Mouse (Mus musculus) G1E (cell line): ENCODE measurements around the gene Galnt17. TPM values are rescaled to one million over a fixed set of nuclear protein-coding genes. Genes with fewer than 3 reads are reported as not detected.

Source experiments
- ATAC-seq: 2 replicates; pipeline ENCODE4 v1.8.0; 2016; ENCODE audit warnings: mild to moderate bottlenecking; ENCODE audit not compliant: insufficient number of reproducible peaks, poor library complexity, low FRiP score, severe bottlenecking; ENCODE audit errors: extremely low read depth
- DNase-seq: peaks from one replicate; pipeline ENCODE4 v3.0.0; 2012; ENCODE audit warnings: low spot score
- H3K27me3 ChIP-seq: 2 replicates; pipeline ENCODE4 v1.6.1; 2012; ENCODE audit warnings: mild to moderate bottlenecking, low read length, inconsistent platforms; ENCODE audit not compliant: insufficient read depth
- H3K36me3 ChIP-seq: replicated peaks from 2 replicates; pipeline ENCODE3; 2012; ENCODE audit warnings: mild to moderate bottlenecking, inconsistent platforms
- H3K4me1 ChIP-seq: 2 replicates; pipeline ENCODE4 v1.6.1; 2012; ENCODE audit warnings: low read depth, low read length, inconsistent platforms, mixed read lengths; ENCODE audit not compliant: insufficient read depth
- H3K4me3 ChIP-seq: 2 replicates; pipeline ENCODE4 v1.5.1; 2012; ENCODE audit warnings: low read depth, mild to moderate bottlenecking, inconsistent platforms, low read length, moderate library complexity, mixed read lengths
- H3K9me3 ChIP-seq: replicated peaks from 2 replicates; pipeline ENCODE4 v1.6.1; 2012; ENCODE audit warnings: inconsistent platforms
- CTCF ChIP-seq: IDR thresholded peaks from 2 replicates; pipeline ENCODE4 v1.5.1; 2012; ENCODE audit warnings: low read depth, low read length, inconsistent platforms, mixed read lengths
- GATA1 ChIP-seq: IDR thresholded peaks from 2 replicates; pipeline ENCODE4 v1.6.1; 2012; ENCODE audit warnings: borderline replicate concordance, low read length, inconsistent platforms, mixed read lengths
- GATA2 ChIP-seq: IDR thresholded peaks from 2 replicates; pipeline ENCODE4 v1.6.1; 2012; ENCODE audit warnings: low read depth, low read length, inconsistent platforms, borderline replicate concordance
- POLR2AphosphoS5 ChIP-seq: IDR thresholded peaks from 2 replicates; pipeline ENCODE4 v1.6.1; 2012; ENCODE audit warnings: low read depth, low read length, inconsistent platforms; ENCODE audit not compliant: insufficient replicate concordance
- TAL1 ChIP-seq: conservative IDR thresholded peaks from 2 replicates; pipeline ENCODE4 v1.6.1; 2012; ENCODE audit warnings: low read depth, low read length, inconsistent platforms, mixed read lengths
- polyA plus RNA-seq: library from polyadenylated mRNA; stranded (reverse); fragments of >175 nt; gene quantifications from 2 replicates; pipeline ENCODE4 v1.2.3, GENCODE M21; 2012
- total RNA-seq, 2 experiments: library from RNA; stranded (forward) in 1 of 2; stranded (reverse) in 1 of 2; fragments of 200-1000 nt in 1 of 2; fragments of >200 nt in 1 of 2; fragmentation: Nextera tagmentation in 1 of 2; gene quantifications; 2 replicates each; pipeline ENCODE4 v1.2.3; 2014 to 2017

The Galnt17 gene
- total and polyA plus RNA-seq, 3 experiments, result 0.22 TPM; not detected in 2

DNA sequence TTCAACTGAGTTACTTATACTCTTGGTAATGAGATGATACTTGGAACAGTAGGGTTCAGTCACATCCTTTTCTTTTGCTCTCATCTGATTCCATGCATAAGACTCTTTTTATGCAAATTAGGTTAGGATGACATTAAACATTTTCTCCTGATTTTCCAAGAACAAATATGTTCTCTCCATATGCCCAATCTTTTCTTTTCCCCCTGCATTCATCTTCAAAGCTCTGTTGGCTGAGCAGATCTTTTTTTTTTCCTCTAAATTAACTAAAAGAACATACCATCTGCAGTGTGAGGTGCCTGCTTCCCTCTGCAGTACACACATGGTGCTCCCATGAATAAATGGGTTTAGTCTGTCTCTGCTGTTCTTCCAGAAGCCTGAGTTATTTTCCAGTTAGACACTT is 173.5 kb downstream of the Galnt17 start:
- no peaks in the 10 kb centered on the region for H3K4me1 ChIP-seq

DNA sequence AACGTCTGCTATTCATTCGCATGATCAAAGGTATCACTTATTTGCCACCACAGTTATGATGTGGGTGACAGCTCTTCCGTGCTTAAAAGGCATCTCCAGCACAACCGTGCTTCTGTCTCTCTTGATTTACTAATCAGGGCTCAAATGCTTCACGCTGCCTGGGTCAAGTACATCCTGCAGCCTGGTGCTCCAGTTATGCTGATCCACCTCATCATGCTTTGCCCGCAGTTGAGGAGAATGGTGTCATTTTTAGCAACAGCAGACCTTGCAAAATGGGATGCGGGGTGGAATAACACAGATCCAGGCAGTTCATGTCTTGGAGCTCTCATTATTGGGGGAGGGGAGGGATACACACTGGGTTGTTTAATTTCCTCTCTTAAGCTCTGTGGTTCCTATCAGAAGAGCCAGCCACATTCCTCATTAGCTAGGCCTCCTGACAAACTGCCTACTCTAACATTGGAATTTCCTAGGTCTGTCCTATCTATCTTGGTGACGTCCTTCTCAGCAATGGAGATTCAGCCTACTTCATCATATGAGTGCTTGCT is 187.9 kb downstream of the Galnt17 start:
- ATAC-seq, result no peak
- no peak for DNase-seq
- Histone ChIP-seq H3K27me3 (no peaks in the 10 kb centered on the region), H3K4me1 (no peaks in the 10 kb centered on the region), H3K9me3 (peaks cover 47% of the 10 kb centered on the region), H3K4me3 (no peak overlapping the region), H3K36me3 (no peaks in the 10 kb centered on the region)
- no peak for TF ChIP-seq GATA1
- TF ChIP-seq CTCF, result no peak
- TF ChIP-seq POLR2AphosphoS5, result no peak
- TF ChIP-seq GATA2, result no peak
- no peak for TF ChIP-seq TAL1

More for the DNA sequence above, 173.5 kb downstream of the Galnt17 start:
- no peak for ATAC-seq
- Histone ChIP-seq H3K36me3 (no peaks in the 10 kb centered on the region), H3K27me3 (no peaks in the 10 kb centered on the region), H3K4me3 (no peak overlapping the region), H3K9me3 (peaks cover 24% of the 10 kb centered on the region)
- TF ChIP-seq CTCF, result no peak
- no peak for TF ChIP-seq POLR2AphosphoS5
- TF ChIP-seq TAL1, result no peak
- TF ChIP-seq GATA2, result no peak
- no peak for TF ChIP-seq GATA1
- DNase-seq, result no peak

DNA sequence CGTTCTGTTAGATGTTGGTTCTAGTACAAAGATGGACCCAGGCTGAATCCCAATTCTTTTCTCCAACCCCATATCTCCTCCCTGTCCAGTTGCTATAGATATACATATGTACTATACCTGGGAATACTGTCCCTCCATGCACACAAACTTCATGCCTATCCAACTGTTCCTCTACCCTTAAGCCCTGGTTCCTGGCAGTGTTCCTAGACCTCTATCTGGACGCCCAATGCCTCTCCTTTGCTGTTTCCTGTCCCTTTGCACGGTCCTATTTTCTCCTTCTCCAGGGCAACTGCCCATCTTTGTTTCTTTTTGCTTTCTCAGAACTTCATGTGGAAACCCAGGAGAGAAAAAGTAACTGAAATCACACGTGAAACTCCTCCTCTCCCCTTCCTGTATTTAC is 188.4 kb downstream of the Galnt17 start:
- ATAC-seq, result no peak
- Histone ChIP-seq H3K9me3 (peaks cover 45% of the 10 kb centered on the region), H3K4me3 (no peak overlapping the region), H3K4me1 (no peaks in the 10 kb centered on the region), H3K27me3 (no peaks in the 10 kb centered on the region), H3K36me3 (no peaks in the 10 kb centered on the region)
- TF ChIP-seq GATA2 (no peak), TAL1 (no peak), GATA1 (no peak), POLR2AphosphoS5 (no peak), CTCF (no peak)
- no peak for DNase-seq

DNA sequence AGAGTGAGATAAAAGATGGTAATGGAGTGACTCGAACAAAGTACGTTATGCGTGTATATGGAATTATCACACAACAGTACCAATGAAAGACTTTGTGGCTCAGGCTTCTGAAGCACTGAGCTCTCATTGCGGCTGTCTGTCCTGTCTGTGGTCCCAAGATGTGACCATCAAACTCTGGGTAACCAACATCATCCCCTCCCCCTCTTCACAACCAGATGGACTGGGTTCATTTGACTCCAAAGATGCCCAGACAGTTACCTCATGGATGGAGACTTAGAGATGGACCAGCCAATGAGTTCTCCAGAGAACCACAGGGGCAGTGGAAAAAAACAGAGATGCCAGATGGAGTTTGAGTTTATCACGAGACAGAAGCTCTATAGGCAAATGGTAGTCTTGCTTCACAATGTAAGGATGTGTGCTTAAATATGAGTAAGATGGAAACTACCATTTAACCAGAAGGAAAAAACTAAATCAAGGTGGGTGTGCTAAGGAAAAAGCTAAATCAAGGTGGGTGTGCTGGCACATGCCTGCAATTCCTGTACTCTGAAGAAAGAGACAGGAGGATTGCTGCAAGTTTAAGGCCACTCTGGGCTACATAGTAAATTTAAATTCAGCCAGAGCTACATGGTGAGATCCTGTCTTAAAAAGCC is 190.8 kb downstream of the Galnt17 start:
- ATAC-seq (no peak), DNase-seq (no peak)
- H3K4me1 ChIP-seq, result no peaks in the 10 kb centered on the region
- peaks cover 56% of the 10 kb centered on the region for H3K9me3 ChIP-seq
- H3K36me3 ChIP-seq, result no peaks in the 10 kb centered on the region
- no peaks in the 10 kb centered on the region for H3K27me3 ChIP-seq
- TF ChIP-seq POLR2AphosphoS5, result no peak
- no peak for TF ChIP-seq CTCF
- TF ChIP-seq GATA2, result no peak
- TF ChIP-seq TAL1, result no peak
- no peak for TF ChIP-seq GATA1
- H3K4me3 ChIP-seq, result no peak overlapping the region

DNA sequence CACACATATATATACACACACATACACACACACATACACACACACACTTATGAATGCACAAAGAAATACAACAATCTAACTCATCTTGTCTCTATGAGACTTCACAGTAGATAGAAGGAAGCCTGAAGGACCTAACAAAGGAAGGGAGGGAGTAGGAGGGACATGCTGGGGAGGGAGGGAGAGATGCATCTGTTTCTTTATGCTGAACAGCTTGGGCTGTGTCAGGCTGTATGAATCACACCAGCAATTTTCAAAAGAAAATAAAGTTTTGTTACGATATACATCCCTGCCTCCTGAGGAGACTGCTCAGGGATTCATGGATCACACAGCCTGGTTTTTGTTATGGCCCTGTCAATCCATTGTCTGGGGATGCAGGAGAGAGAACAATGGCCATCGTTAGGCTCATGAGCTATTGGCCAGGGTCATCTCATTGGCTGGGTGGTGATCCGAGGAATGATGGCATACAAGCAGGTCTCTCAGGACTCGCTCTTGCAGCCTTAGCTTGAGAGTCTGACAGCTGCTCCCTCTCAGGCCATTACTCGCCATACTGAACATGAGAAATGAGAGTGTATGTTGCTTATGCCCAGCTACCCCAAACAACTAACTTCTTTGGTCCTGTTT is 194.3 kb downstream of the Galnt17 start:
- DNase-seq (no peak), ATAC-seq (no peak)
- TF ChIP-seq POLR2AphosphoS5, result no peak
- TF ChIP-seq TAL1, result no peak
- no peak for TF ChIP-seq CTCF
- no peak for TF ChIP-seq GATA2
- TF ChIP-seq GATA1, result no peak
- no peaks in the 10 kb centered on the region for H3K4me1 ChIP-seq
- peaks cover 61% of the 10 kb centered on the region for H3K9me3 ChIP-seq
- no peaks in the 10 kb centered on the region for H3K36me3 ChIP-seq
- no peaks in the 10 kb centered on the region for H3K27me3 ChIP-seq
- H3K4me3 ChIP-seq, result no peak overlapping the region

DNA sequence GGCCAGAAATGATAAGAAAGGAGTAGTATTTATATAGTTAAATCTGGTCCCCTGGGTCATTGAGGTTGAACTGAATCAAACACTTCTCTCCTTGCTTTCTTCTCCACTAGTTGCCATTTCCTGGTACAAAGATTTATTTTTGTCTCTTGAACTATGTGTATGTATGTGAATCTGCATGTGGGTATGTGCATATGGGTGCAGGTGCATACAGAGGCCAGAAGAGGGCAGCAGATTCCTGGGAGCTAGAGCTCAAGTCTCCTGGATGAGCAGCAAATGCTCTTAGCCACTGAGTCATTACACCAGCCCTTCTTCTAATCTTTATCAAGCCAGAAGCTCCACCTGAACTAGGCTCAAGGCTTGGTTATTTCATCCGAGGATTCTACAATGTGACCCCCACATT is 201.1 kb downstream of the Galnt17 start:
- no peak for DNase-seq
- H3K27me3 ChIP-seq, result no peaks in the 10 kb centered on the region
- H3K4me3 ChIP-seq, result no peak overlapping the region
- ATAC-seq, result no peak
- H3K9me3 ChIP-seq, result peaks cover 47% of the 10 kb centered on the region
- H3K4me1 ChIP-seq, result no peaks in the 10 kb centered on the region
- TF ChIP-seq GATA1 (no peak), TAL1 (no peak), POLR2AphosphoS5 (no peak), GATA2 (no peak), CTCF (no peak)
- H3K36me3 ChIP-seq, result no peaks in the 10 kb centered on the region
